Mouse (Mus musculus) activated CD4-positive, CD25-positive, alpha-beta regulatory T cell, adult 4 months (primary cell): ENCODE data around the gene Trim43a. TPM values are rescaled to one million over a fixed set of nuclear protein-coding genes. Genes with fewer than 3 reads are reported as not detected.

Experiments
- polyA plus RNA-seq, 2 experiments: library from polyadenylated mRNA; unstranded; fragments of 100-300 nt; shearing (Covaris generic); gene quantifications; one replicate each; pipeline ENCODE4 v1.2.1; 2017

Trim43a gene
- polyA plus RNA-seq, 2 experiments from 2014 or later = not detected

Other genes with a start within 250 kb of the Trim43a start
- 10 to 100 TPM; 40.0 to 44.5 TPM for gene Snx14, start 141.9 kb upstream of the Trim43a start, polyA plus RNA-seq
- 1 to 10 TPM in 1 of 2 experiments, not detected in 1; 1.6 TPM for gene Gm20537, start 124.3 kb upstream of the Trim43a start, polyA plus RNA-seq
- 100 to 1,000 TPM; 113 to 115 TPM for gene Syncrip, start 98.3 kb upstream of the Trim43a start, polyA plus RNA-seq
- 10 to 100 TPM; 10.6 to 10.9 TPM for gene Zfp949, start 32.9 kb upstream of the Trim43a start, polyA plus RNA-seq
- gene Mthfsl, start 139.4 kb downstream of the Trim43a start, polyA plus RNA-seq = 100 to 1,000 TPM in 1 of 2 experiments, 10 to 100 TPM in 1; 95.6 to 109 TPM
- 100 to 1,000 TPM in 1 of 2 experiments, 10 to 100 TPM in 1; 91.4 to 139 TPM for gene Bcl2a1d, start 151.0 kb downstream of the Trim43a start, polyA plus RNA-seq